Mouse (Mus musculus) lung, adult 2 months (tissue): ENCODE measurements around the gene Hspa12a.

Source experiments
- CTCF ChIP-seq: fragments of 200-500 bp; IDR thresholded peaks from 2 replicates; pipeline ENCODE4 v1.5.1; 2011; ENCODE audit warnings: mild to moderate bottlenecking, low read length, control low read depth; ENCODE audit not compliant: insufficient read depth
- POLR2A ChIP-seq: fragments of 200-500 bp; IDR thresholded peaks from 2 replicates; pipeline ENCODE4 v1.6.1; 2011; ENCODE audit warnings: low read depth, mild to moderate bottlenecking, control low read depth, low read length, borderline replicate concordance; ENCODE audit errors: extremely low read depth

DNA sequence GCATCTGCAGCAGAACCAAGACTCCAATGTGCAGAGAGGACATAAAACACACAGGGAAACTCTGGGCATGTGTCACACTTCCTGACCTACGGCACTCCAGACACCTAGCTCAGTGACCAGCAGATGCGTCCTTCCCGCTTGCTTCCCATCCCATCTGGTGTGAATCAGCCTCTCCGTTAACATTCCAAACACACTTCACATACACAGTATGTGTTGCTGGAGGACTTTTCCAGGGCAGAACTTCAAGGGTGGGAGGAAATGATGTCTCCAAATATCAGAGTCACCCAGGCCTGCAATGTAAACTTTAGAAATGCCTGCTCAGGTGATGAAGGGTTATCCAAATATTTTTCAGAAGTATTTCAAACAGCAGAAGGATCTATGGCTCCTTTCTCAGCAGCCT is 76.8 kb downstream of the Hspa12a start:
- TF ChIP-seq POLR2A (no peak), CTCF (no peak)
